Mouse (Mus musculus): ENCODE measurements around the gene Trak1.

Trak1 gene

GRCm38 (mm10) chr9:121426451-121426850, 129.1 kb downstream of the Trak1 start:
- Histone ChIP-seq H3K4me3 (replicated peaks; ENCODE audit: low read length) (no peak overlapping the region), H3K4me1 (replicated peaks; ENCODE audit: low read depth, low read length) (peaks cover 41% of the 10 kb centered on the region), H3K9me3 (ENCODE audit: low read length) (no peaks in the 10 kb centered on the region), H3K36me3 (ENCODE audit: insufficient read depth, low read length) (peaks cover 24% of the 10 kb centered on the region), H3K27me3 (ENCODE audit: insufficient read depth, low read length) (no peaks in the 10 kb centered on the region)
- TF ChIP-seq NANOG (IDR thresholded peaks at IDR 0.05; ENCODE audit: borderline replicate concordance, low read length) (no peak), CTCF (conservative IDR thresholded peaks at IDR 0.05; ENCODE audit: low read length) (no peak), POU5F1 (IDR thresholded peaks at IDR 0.05; ENCODE audit: borderline replicate concordance, low read length) (no peak)

DNA sequence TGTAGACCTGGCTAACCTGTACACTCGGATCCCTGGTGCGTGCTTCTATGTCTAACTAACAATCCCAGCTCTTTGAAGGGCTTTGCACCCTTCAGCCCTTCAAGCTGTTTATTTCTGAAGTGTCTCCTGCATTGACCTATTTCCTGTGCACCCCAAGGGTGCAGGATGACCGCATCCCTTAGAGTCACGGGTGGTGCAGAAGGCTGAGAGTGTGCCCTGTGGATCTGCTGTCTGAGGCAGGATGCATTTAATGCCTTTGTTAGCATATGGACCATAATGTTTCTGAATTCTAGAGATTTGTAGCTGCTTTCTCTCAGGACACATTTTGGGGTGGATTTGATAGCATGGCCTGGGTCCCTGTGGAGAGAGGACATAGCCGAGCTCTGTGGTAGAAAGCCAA, 129.6 kb downstream of the Trak1 start:
- H3K4me1 ChIP-seq (replicated peaks; ENCODE audit: low read depth, low read length), result peaks cover 41% of the 10 kb centered on the region
- TF ChIP-seq POU5F1 (IDR thresholded peaks at IDR 0.05; ENCODE audit: borderline replicate concordance, low read length) (no peak), CTCF (conservative IDR thresholded peaks at IDR 0.05; ENCODE audit: low read length) (no peak), NANOG (IDR thresholded peaks at IDR 0.05; ENCODE audit: borderline replicate concordance, low read length) (no peak)
- no peak overlapping the region for H3K4me3 ChIP-seq (replicated peaks; ENCODE audit: low read length)
- no peaks in the 10 kb centered on the region for H3K27me3 ChIP-seq (ENCODE audit: insufficient read depth, low read length)
- H3K36me3 ChIP-seq (ENCODE audit: insufficient read depth, low read length), result peaks cover 28% of the 10 kb centered on the region
- no peaks in the 10 kb centered on the region for H3K9me3 ChIP-seq (ENCODE audit: low read length)

- TF ChIP-seq CTCF (conservative IDR thresholded peaks at IDR 0.05; ENCODE audit: low read length) (no peak), POU5F1 (IDR thresholded peaks at IDR 0.05; ENCODE audit: borderline replicate concordance, low read length) (no peak), NANOG (IDR thresholded peaks at IDR 0.05; ENCODE audit: borderline replicate concordance, low read length) (no peak)
- H3K4me3 ChIP-seq (replicated peaks; ENCODE audit: low read length), result no peak overlapping the region
- H3K9me3 ChIP-seq (ENCODE audit: low read length), result no peaks in the 10 kb centered on the region
- no peaks in the 10 kb centered on the region for H3K27me3 ChIP-seq (ENCODE audit: insufficient read depth, low read length)
- peaks cover 45% of the 10 kb centered on the region for H3K36me3 ChIP-seq (ENCODE audit: insufficient read depth, low read length)
- H3K4me1 ChIP-seq (replicated peaks; ENCODE audit: low read depth, low read length), result peaks cover 44% of the 10 kb centered on the region
Observed at GRCm38 (mm10) chr9:121429592-121429991, 132.3 kb downstream of the Trak1 start.

DNA sequence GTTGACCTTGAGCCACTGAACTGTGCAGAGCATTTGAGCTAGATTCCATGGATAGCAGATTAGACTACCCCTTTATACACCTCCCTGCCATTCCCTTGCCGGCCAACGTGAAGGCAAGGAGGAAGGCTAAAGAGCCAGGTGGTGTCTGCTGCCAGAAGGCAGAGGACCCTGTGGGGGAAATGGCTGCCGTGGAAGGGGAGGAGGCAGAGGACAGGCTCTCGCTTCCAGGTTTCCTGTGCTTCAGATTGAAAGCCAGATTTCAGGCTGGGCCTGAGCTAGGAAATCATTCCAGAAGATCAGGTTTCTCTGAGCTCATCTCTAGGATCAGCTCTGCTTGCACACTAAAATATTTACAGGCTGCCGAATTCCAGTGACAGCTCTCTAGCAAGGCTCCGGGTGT, 133.1 kb downstream of the Trak1 start:
- H3K9me3 ChIP-seq (ENCODE audit: low read length), result no peaks in the 10 kb centered on the region
- H3K4me1 ChIP-seq (replicated peaks; ENCODE audit: low read depth, low read length), result peaks cover 44% of the 10 kb centered on the region
- peaks cover 44% of the 10 kb centered on the region for H3K36me3 ChIP-seq (ENCODE audit: insufficient read depth, low read length)
- no peaks in the 10 kb centered on the region for H3K27me3 ChIP-seq (ENCODE audit: insufficient read depth, low read length)
- no peak overlapping the region for H3K4me3 ChIP-seq (replicated peaks; ENCODE audit: low read length)
- TF ChIP-seq CTCF (conservative IDR thresholded peaks at IDR 0.05; ENCODE audit: low read length) (no peak), NANOG (IDR thresholded peaks at IDR 0.05; ENCODE audit: borderline replicate concordance, low read length) (no peak), POU5F1 (IDR thresholded peaks at IDR 0.05; ENCODE audit: borderline replicate concordance, low read length) (no peak)

DNA sequence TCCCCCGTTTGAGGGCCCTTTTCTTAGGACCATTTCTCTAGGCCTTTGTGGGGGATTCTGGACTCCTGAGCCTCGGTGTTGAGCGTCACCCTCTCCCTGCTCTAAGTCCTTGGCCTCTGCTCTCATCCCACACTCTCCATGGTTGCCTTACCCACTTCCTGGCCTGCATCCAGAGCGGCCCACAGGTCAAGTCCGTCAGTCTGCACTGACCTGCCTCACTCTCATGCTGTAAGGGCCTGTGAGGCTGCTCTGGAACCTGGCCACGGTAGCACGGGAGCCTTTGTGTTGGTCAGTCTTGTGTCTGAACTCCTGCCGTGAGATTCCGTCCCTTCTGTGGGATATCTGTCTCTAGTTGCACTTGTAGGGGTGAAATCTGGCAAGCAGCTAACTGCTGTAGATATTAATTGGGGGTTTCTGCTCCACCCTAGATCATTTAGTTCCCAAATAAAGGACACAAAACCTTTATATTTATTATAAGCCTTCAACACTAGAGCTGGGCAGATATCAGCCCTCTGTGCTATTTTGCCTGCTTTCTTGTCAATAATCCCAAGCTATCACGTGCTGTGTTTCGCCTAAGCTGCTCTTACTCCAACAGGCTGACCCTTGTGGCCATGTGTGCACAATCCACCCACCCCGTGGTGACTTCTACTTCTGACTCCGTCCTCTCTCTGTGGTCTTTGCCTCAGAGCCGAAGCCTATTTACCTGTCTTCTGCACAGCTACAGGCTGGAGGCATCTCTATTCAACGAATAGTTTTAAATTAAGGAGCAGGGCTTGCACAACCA, 136.6 kb downstream of the Trak1 start:
- H3K27me3 ChIP-seq (ENCODE audit: insufficient read depth, low read length), result no peaks in the 10 kb centered on the region
- peaks cover 24% of the 10 kb centered on the region for H3K4me1 ChIP-seq (replicated peaks; ENCODE audit: low read depth, low read length)
- no peak overlapping the region for H3K4me3 ChIP-seq (replicated peaks; ENCODE audit: low read length)
- H3K9me3 ChIP-seq (ENCODE audit: low read length), result no peaks in the 10 kb centered on the region
- TF ChIP-seq CTCF (conservative IDR thresholded peaks at IDR 0.05; ENCODE audit: low read length), result no peak
- no peak for TF ChIP-seq POU5F1 (IDR thresholded peaks at IDR 0.05; ENCODE audit: borderline replicate concordance, low read length)
- TF ChIP-seq NANOG (IDR thresholded peaks at IDR 0.05; ENCODE audit: borderline replicate concordance, low read length), result no peak
- peaks cover 42% of the 10 kb centered on the region for H3K36me3 ChIP-seq (ENCODE audit: insufficient read depth, low read length)

DNA sequence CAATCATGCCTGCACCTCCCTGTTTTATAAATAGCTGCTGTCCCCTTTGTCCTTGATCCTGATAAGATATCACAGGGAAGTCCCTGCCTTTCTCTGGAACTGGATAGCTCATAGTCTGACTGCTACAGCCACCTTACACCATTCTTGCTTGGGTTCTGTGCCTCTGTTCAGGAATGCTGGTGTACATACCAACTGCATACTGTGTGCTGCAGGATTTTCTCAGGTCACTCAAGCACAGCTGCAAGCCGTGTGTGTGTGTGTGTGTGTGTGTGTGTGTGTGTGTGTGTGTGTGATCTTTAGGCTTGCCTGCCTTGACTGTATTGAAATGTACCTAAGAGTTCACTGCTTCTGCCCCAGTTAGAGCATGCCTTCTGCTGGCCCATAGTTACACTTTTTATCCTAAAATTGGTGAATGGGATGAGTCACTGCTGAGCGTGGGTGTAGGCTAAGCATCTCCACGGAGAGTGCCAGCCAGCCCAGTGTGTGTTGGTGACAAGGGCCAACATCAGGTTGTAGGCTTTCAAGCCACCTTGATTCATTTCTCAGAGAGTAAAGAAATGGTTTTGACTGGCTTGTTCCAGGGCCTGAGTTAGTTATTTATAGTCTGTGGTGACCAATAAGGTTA, 138.1 kb downstream of the Trak1 start:
- Histone ChIP-seq H3K9me3 (ENCODE audit: low read length) (no peaks in the 10 kb centered on the region), H3K36me3 (ENCODE audit: insufficient read depth, low read length) (peaks cover 49% of the 10 kb centered on the region), H3K4me3 (replicated peaks; ENCODE audit: low read length) (no peak overlapping the region), H3K4me1 (replicated peaks; ENCODE audit: low read depth, low read length) (peaks cover 18% of the 10 kb centered on the region), H3K27me3 (ENCODE audit: insufficient read depth, low read length) (no peaks in the 10 kb centered on the region)
- TF ChIP-seq NANOG (IDR thresholded peaks at IDR 0.05; ENCODE audit: borderline replicate concordance, low read length) (no peak), CTCF (conservative IDR thresholded peaks at IDR 0.05; ENCODE audit: low read length) (no peak), POU5F1 (IDR thresholded peaks at IDR 0.05; ENCODE audit: borderline replicate concordance, low read length) (no peak)

- Histone ChIP-seq H3K4me3 (replicated peaks; ENCODE audit: low read length) (no peak overlapping the region), H3K4me1 (replicated peaks; ENCODE audit: low read depth, low read length) (peaks cover 14% of the 10 kb centered on the region), H3K9me3 (ENCODE audit: low read length) (no peaks in the 10 kb centered on the region), H3K36me3 (ENCODE audit: insufficient read depth, low read length) (peaks cover 51% of the 10 kb centered on the region), H3K27me3 (ENCODE audit: insufficient read depth, low read length) (no peaks in the 10 kb centered on the region)
- TF ChIP-seq CTCF (conservative IDR thresholded peaks at IDR 0.05; ENCODE audit: low read length), result no peak
- TF ChIP-seq POU5F1 (IDR thresholded peaks at IDR 0.05; ENCODE audit: borderline replicate concordance, low read length), result no peak
- no peak for TF ChIP-seq NANOG (IDR thresholded peaks at IDR 0.05; ENCODE audit: borderline replicate concordance, low read length)
Observed at GRCm38 (mm10) chr9:121436501-121436900, 139.2 kb downstream of the Trak1 start.

- Histone ChIP-seq H3K36me3 (ENCODE audit: insufficient read depth, low read length) (peaks cover 71% of the 10 kb centered on the region), H3K27me3 (ENCODE audit: insufficient read depth, low read length) (no peaks in the 10 kb centered on the region), H3K4me3 (replicated peaks; ENCODE audit: low read length) (no peak overlapping the region), H3K9me3 (ENCODE audit: low read length) (no peaks in the 10 kb centered on the region), H3K4me1 (replicated peaks; ENCODE audit: low read depth, low read length) (peaks cover 25% of the 10 kb centered on the region)
- TF ChIP-seq POU5F1 (IDR thresholded peaks at IDR 0.05; ENCODE audit: borderline replicate concordance, low read length) (no peak), NANOG (IDR thresholded peaks at IDR 0.05; ENCODE audit: borderline replicate concordance, low read length) (no peak), CTCF (conservative IDR thresholded peaks at IDR 0.05; ENCODE audit: low read length) (no peak)
Observed at GRCm38 (mm10) chr9:121442145-121442544, 144.8 kb downstream of the Trak1 start.

Data from E14TG2a.4 (cell line).